Mouse (Mus musculus): ENCODE data around the gene Gm11639.

GRCm38 (mm10) chr11:105151226-105152016, 465.9 kb downstream of the Gm11639 start:
- TF ChIP-seq POLR2A (IDR thresholded peaks at IDR 0.05; ENCODE audit: insufficient read depth, low read length) (no peak), CTCF (IDR thresholded peaks at IDR 0.05; ENCODE audit: low read depth, low read length) (no peak), EP300 (IDR thresholded peaks at IDR 0.05; ENCODE audit: insufficient read depth, low read depth, low read length) (no peak)
